Mouse (Mus musculus) limb, embryonic 14.5 days (tissue): ENCODE data around the gene Cfap299. TPM values are rescaled to one million over a fixed set of nuclear protein-coding genes. Genes with fewer than 3 reads are reported as not detected.

Source experiments
- ATAC-seq: fragments of 200-750 bp; cut with Nextera tagmentation; 2 replicates; pipeline ENCODE4 v1.8.0; 2017; ENCODE audit warnings: low read depth, moderate number of reproducible peaks, moderate TSS enrichment; ENCODE audit not compliant: low FRiP score
- DNase-seq: peaks from one replicate; pipeline ENCODE4 v3.0.0-alpha.2; 2015; ENCODE audit warnings: low spot score
- H3K27ac ChIP-seq: fragments of 300-500 bp; sonication (generic); replicated peaks from 2 replicates; pipeline ENCODE4 v1.5.1; 2014; ENCODE audit warnings: low read depth, mild to moderate bottlenecking, low read length, moderate library complexity, mixed read lengths
- H3K27me3 ChIP-seq: fragments of 300-500 bp; sonication (generic); 2 replicates; pipeline ENCODE4 v1.6.1; 2014; ENCODE audit warnings: low read length, mixed read lengths; ENCODE audit not compliant: control insufficient read depth, insufficient read depth
- H3K36me3 ChIP-seq: fragments of 300-500 bp; sonication (generic); 2 replicates; pipeline ENCODE4 v1.6.1; 2014; ENCODE audit warnings: mild to moderate bottlenecking, low read length, moderate library complexity, mixed read lengths; ENCODE audit not compliant: control insufficient read depth, insufficient read depth
- H3K4me1 ChIP-seq: fragments of 300-500 bp; sonication (generic); 2 replicates; pipeline ENCODE4 v1.6.1; 2014; ENCODE audit warnings: antibody characterized with exemption, low read length, mixed read lengths; ENCODE audit not compliant: control insufficient read depth, insufficient read depth
- H3K4me2 ChIP-seq: fragments of 300-500 bp; sonication (generic); replicated peaks from 2 replicates; pipeline ENCODE4 v1.6.1; 2014; ENCODE audit warnings: low read depth, mild to moderate bottlenecking, low read length, moderate library complexity; ENCODE audit not compliant: severe bottlenecking
- H3K4me3 ChIP-seq: fragments of 300-500 bp; sonication (generic); replicated peaks from 2 replicates; pipeline ENCODE4 v1.5.1; 2014; ENCODE audit warnings: low read length
- H3K9ac ChIP-seq: fragments of 300-500 bp; sonication (generic); 2 replicates; pipeline ENCODE4 v1.6.1; 2014; ENCODE audit warnings: mild to moderate bottlenecking, low read depth, low read length, moderate library complexity; ENCODE audit not compliant: severe bottlenecking
- H3K9me3 ChIP-seq: fragments of 300-500 bp; sonication (generic); 2 replicates; pipeline ENCODE4 v1.6.1; 2016; ENCODE audit warnings: low read length; ENCODE audit not compliant: control insufficient read depth
- POLR2A ChIP-seq: fragments of 200-500 bp; IDR thresholded peaks from 2 replicates; pipeline ENCODE4 v1.8.0; 2012; ENCODE audit warnings: inconsistent platforms, mild to moderate bottlenecking, moderate library complexity, borderline replicate concordance; ENCODE audit not compliant: insufficient read depth, insufficient read length; ENCODE audit errors: extremely low read depth
- WGBS: fragments of 180-500 bp; shearing (Covaris S2); extraction: QIAGEN DNeasy Blood & Tissue Kit; methylation state at CpG from one replicate; pipeline ENCODE4 v1.1.7; 2014; 5-methylcytosine and 5-hydroxymethylcytosine counted together
- polyA plus RNA-seq, 2 experiments: library from polyadenylated mRNA; depleted of rRNA in 1 of 2; stranded (reverse) in 1 of 2; unstranded in 1 of 2; fragments of >200 nt; fragmentation: Nextera tagmentation in 1 of 2; extraction: Ambion mirVana in 1 of 2; gene quantifications; 2 replicates each; pipeline versions ENCODE4 v1.2.1 to v1.2.3; 2012 to 2014

Cfap299 gene
- polyA plus RNA-seq, 2 experiments = 0.15 to 0.74 TPM

GRCm38 (mm10) chr5:98651049-98651448 lies 321.9 kb downstream of the Cfap299 start:
- no peak overlapping the region for H3K4me3 ChIP-seq
- no peaks in the 10 kb centered on the region for H3K9me3 ChIP-seq
- H3K9ac ChIP-seq = no peak overlapping the region
- DNase-seq (no peak), ATAC-seq (no peak)
- no peaks in the 10 kb centered on the region for H3K36me3 ChIP-seq
- no peak for TF ChIP-seq POLR2A
- no peak overlapping the region for H3K27ac ChIP-seq
- no peaks in the 10 kb centered on the region for H3K27me3 ChIP-seq
- WGBS = 85% methylated on average over 5 of the region's 5 CpGs
- H3K4me2 ChIP-seq = no peak overlapping the region
- H3K4me1 ChIP-seq = no peaks in the 10 kb centered on the region

- H3K27ac ChIP-seq = no peak overlapping the region
- 86% methylated on average over 5 of the region's 5 CpGs for whole genome bisulfite sequencing
- H3K27me3 ChIP-seq = no peaks in the 10 kb centered on the region
- no peak overlapping the region for H3K4me2 ChIP-seq
- no peaks in the 10 kb centered on the region for H3K9me3 ChIP-seq
- ATAC-seq (no peak), DNase-seq (no peak)
- H3K4me1 ChIP-seq = no peaks in the 10 kb centered on the region
- no peak overlapping the region for H3K9ac ChIP-seq
- H3K36me3 ChIP-seq = no peaks in the 10 kb centered on the region
- no peak for TF ChIP-seq POLR2A
- H3K4me3 ChIP-seq = no peak overlapping the region
These were observed 359.1 kb downstream of the Cfap299 start for GRCm38 (mm10) chr5:98688254-98688653.

GRCm38 (mm10) chr5:98692070-98692469 lies 363.0 kb downstream of the Cfap299 start:
- WGBS = 63% methylated on average over 5 of the region's 5 CpGs
- Histone ChIP-seq H3K27me3 (no peaks in the 10 kb centered on the region), H3K4me2 (no peak overlapping the region), H3K36me3 (no peaks in the 10 kb centered on the region), H3K4me1 (no peaks in the 10 kb centered on the region), H3K9ac (no peak overlapping the region), H3K4me3 (no peak overlapping the region), H3K27ac (no peak overlapping the region), H3K9me3 (no peaks in the 10 kb centered on the region)
- no peak for TF ChIP-seq POLR2A
- ATAC-seq (no peak), DNase-seq (no peak)

- Histone ChIP-seq H3K27ac (no peak overlapping the region), H3K4me3 (no peak overlapping the region), H3K4me1 (no peaks in the 10 kb centered on the region), H3K27me3 (no peaks in the 10 kb centered on the region), H3K9ac (no peak overlapping the region), H3K36me3 (no peaks in the 10 kb centered on the region), H3K4me2 (no peak overlapping the region), H3K9me3 (no peaks in the 10 kb centered on the region)
- DNase-seq (no peak), ATAC-seq (no peak; the same call in 1 of the 2 replicates)
- WGBS = 27% methylated on average over 8 of the region's 8 CpGs
- no peak for TF ChIP-seq POLR2A
These were observed 367.2 kb downstream of the Cfap299 start for GRCm38 (mm10) chr5:98696336-98696735.

GRCm38 (mm10) chr5:98703963-98704362 lies 374.9 kb downstream of the Cfap299 start:
- Histone ChIP-seq H3K4me3 (no peak overlapping the region), H3K4me1 (peaks cover 12% of the 10 kb centered on the region), H3K9ac (no peak overlapping the region), H3K9me3 (no peaks in the 10 kb centered on the region), H3K27me3 (no peaks in the 10 kb centered on the region), H3K36me3 (no peaks in the 10 kb centered on the region), H3K27ac (no peak overlapping the region), H3K4me2 (no peak overlapping the region)
- WGBS = 23% methylated on average over 5 of the region's 5 CpGs
- DNase-seq (peak; percentile 38), ATAC-seq (peak; percentile 57; the same call in 1 of the 2 replicates)
- no peak for TF ChIP-seq POLR2A

GRCm38 (mm10) chr5:98706597-98706996 lies 377.5 kb downstream of the Cfap299 start:
- Histone ChIP-seq H3K36me3 (no peaks in the 10 kb centered on the region), H3K4me2 (no peak overlapping the region), H3K9me3 (no peaks in the 10 kb centered on the region), H3K27me3 (no peaks in the 10 kb centered on the region), H3K9ac (no peak overlapping the region), H3K4me3 (no peak overlapping the region), H3K27ac (no peak overlapping the region), H3K4me1 (peaks cover 12% of the 10 kb centered on the region)
- no peak for TF ChIP-seq POLR2A
- no peak for ATAC-seq
- no peak for DNase-seq
- WGBS = 77% methylated on average over 4 of the region's 4 CpGs
